Mouse (Mus musculus) E14TG2a.4 (cell line): ENCODE data around the gene Pfkm.

Experiments
- CTCF ChIP-seq: conservative IDR thresholded peaks from 2 replicates; pipeline ENCODE4 v1.5.1; 2014; ENCODE audit warnings: low read length
- NANOG ChIP-seq: IDR thresholded peaks from 2 replicates; pipeline ENCODE4 v1.6.1; 2014; ENCODE audit warnings: borderline replicate concordance, low read length, mixed read lengths

- no peak for TF ChIP-seq CTCF
- TF ChIP-seq NANOG, result no peak
Measured at GRCm38 (mm10) chr15:98145559-98146181, 53.3 kb downstream of the Pfkm start.
